Mouse (Mus musculus) heart, adult 11 months (tissue): ENCODE results near the gene Eps15l1.

Experiments
- DNase-seq: peaks from one replicate; pipeline ENCODE4 v3.0.0; 2022

The Eps15l1 gene

GRCm38 (mm10) chr8:72318801-72319322, 102.4 kb downstream of the Eps15l1 start, which contains the start of gene Klf2:
Gene Klf2, plus strand, starts transcription at chr8:72319033.
- DNase-seq = peak; percentile 100

GRCm38 (mm10) chr8:72317741-72318301, 103.4 kb downstream of the Eps15l1 start:
- peak; percentile 94 for DNase-seq

GRCm38 (mm10) chr8:72316053-72316695, 105.1 kb downstream of the Eps15l1 start:
- DNase-seq = no peak

GRCm38 (mm10) chr8:72312926-72313518, 108.2 kb downstream of the Eps15l1 start:
- DNase-seq = no peak

- peak; percentile 99 for DNase-seq
These were observed 110.3 kb downstream of the Eps15l1 start for GRCm38 (mm10) chr8:72310849-72311506.

DNA sequence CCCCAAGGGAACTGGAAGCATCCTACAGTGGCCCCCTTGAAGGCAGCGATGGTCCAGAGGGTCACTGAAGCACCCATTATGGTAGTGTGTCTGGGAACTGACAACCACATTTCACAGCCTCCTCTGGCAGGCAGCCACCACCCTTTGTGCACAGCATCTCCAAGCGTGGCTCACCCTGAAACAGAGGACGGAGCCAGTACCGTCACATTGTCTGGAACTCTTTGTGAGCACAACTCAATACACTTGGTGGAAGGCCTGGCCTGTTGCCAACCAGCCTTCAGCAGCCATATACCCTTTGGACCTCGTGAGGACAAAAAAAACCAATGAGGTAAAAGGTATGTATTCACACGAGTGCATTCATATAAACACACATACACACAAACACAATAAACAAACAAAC, 113.0 kb downstream of the Eps15l1 start:
- peak; percentile 98 for DNase-seq

GRCm38 (mm10) chr8:72306913-72307312, 114.3 kb downstream of the Eps15l1 start:
- peak; percentile 90 for DNase-seq

DNA sequence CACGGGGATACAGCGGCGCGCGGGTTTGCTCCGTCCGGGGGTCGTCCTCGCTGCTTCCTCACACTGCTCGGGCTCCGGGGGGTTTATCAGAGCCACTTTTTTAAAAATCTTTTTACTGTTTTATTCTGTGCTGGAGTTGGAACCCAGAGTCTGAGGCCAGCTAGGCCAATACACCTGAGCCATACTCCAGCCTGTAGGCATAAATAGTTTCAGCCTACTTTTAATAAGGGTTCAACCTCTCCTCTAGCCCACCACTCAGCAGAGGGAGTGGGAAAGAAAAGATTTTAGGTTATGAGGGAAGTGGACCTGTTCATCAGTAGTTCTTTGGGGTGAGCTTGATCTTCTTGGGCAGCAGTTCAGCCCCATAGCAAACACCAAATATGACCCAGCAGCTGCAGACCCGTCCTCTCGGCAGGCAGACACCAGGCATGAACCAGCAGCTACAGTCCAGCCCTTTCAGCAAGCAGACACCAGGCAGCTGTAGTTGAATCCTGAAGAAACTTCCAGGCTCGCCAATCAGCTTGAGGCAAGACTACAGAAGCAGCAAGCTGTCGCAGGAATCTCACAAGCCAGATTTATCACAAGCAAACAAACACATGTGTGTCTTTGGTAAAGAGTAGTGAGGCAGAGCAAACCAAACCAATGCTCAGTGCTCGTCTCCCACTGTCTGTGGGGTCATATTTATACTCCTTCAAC, 115.9 kb downstream of the Eps15l1 start, which contains the start of gene Gm10282:
Gene Gm10282 (minus strand): TSS at position 51 of the 696 bp plus-strand sequence.
- peak; percentile 91 for DNase-seq

GRCm38 (mm10) chr8:72303633-72304032, 117.6 kb downstream of the Eps15l1 start:
- peak; percentile 99 for DNase-seq

DNA sequence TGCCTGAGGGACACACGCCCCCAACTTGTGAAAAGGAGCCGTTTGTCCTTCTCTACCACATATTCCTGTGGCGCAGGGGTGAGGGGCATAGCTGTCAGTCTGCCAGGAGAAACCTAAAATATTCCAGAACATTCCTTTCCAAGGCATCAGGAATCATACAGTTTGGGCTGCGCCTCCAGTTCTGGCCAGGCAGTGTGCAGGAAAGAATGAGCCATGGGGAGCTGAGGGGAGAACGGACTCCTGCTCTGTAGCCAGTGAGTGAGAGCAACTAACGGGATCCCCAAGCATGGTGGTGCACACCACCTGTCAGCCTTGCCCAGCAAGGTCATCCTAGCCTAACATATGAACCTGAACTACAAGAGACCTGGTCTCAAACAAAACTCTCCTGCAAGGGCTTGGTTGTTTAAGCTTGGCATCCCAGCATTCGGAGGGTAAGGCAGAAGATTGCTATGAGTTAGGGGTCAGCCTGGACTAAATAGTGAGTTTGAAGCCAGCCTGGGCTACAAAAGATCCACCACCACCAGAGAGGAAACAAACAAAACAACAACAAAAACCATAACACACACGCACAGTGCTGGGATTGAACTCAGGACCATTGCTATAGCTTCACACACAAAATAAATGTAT, 118.2 kb downstream of the Eps15l1 start:
- peak; percentile 96 for DNase-seq

GRCm38 (mm10) chr8:72301497-72301896, 119.8 kb downstream of the Eps15l1 start:
- DNase-seq = no peak

- peak; percentile 97 for DNase-seq
These were observed 120.4 kb downstream of the Eps15l1 start for GRCm38 (mm10) chr8:72300654-72301400.

DNA sequence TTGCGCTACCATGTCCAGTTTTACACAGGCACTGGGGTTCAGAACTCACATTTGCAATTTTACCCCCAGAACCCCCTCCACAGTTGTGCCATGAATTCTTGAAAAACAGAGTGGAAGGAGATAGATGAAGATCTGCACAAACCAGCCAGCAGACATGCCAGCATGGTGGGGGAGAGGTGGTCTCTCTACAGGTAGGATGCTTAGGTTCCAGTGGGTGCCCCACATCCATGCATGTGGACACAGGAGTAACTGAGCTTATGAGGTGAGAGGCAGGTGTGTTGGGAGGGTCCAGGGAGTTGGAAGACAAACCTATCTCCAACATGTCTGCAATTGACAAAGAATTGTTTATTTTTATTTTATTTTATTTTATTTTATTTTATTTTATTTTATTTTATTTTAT, 122.3 kb downstream of the Eps15l1 start:
- peak; percentile 89 for DNase-seq

GRCm38 (mm10) chr8:72296561-72296960, 124.7 kb downstream of the Eps15l1 start:
- peak; percentile 92 for DNase-seq

DNA sequence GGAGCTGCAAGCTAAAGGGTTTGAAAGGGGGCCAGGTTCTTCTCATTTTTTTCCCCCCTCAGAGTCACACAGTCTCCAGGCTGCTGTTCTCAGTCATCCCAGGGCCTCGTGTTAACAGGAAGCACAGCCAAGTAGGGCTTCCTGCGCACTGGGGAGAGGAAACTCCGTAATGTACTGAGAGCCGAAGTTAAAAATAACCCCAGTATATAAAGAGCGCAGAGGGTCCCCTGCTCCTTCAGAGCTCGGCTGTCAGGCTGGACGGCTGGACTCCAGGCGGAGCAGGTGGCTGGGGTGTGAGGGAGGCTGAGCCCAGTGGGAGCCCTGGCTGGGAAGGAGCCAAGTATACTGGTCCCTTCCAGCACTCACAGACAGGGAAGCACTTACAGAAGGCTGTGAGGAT, 125.6 kb downstream of the Eps15l1 start:
- DNase-seq = peak; percentile 100

DNA sequence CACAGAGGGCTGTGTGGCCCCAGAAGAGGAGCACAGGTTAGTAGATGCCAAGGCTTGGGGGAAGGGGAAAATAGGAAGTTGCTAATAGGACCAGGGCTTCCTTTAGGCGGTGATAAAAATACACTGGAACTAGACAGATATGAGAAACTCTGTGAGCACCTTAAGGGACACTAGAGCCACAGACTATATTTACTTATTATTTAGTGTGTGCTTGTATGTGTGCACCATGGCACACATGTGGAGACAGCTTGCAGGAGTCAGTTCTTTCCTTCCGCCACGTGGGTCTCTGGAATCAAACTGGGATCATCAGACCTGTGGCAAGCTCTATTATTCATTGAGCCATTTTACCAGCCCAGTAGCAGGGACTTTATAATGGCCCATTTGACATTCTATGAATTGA, 126.1 kb downstream of the Eps15l1 start:
- peak; percentile 94 for DNase-seq

DNA sequence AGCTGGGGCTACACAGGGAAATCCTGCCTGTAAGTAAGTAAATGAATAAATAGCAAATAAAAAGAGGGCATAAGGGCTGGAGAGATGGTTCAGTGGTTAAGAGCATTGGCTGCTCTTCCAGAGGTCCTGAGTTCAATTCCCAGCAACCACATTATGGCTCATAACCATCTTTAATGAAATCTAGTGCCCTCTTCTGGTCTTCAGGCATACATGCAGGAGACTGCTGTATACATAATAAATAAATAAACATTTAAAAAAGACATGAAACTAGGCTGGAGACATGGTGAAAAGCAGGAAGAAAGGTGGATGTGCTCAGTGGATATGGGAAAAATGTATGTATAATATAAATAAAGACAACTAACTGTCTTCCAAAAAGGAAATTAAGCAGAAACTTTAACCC, 128.0 kb downstream of the Eps15l1 start:
- DNase-seq = no peak

DNA sequence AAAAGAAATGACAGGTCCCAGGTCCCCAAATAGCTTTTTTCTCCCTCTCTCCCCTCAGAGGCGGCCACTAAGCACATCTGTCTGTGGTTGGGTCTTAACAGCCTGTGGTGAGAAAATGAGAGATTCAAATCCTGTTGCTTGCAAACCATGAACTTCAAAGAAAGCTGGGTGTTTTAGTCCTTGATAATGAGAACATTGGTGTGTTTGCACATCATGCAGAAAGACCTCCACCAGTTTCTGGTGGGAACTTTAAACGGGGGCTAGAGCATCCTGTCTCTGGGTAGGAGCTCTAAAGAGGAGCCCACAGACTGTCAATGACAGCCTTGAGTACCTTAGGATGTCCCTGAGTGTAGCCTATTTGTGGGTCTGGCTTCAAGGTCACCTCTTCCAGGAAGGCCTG, 130.2 kb downstream of the Eps15l1 start:
- no peak for DNase-seq
